Mouse (Mus musculus) gastrocnemius, adult 18-20 months (tissue): ENCODE measurements around the gene Hdac7. TPM values are rescaled to one million over a fixed set of nuclear protein-coding genes. Genes with fewer than 3 reads are reported as not detected.

Experiments
- DNase-seq: peaks from one replicate; pipeline ENCODE4 v3.0.0; 2021; ENCODE audit warnings: low spot score
- total RNA-seq, 2 experiments: library from RNA; stranded (reverse); gene quantifications; 2 replicates each; pipeline ENCODE4 v1.2.3; 2021

The Hdac7 gene
- total RNA-seq, 2 experiments from 2014 or later = 6.2 to 10.3 TPM

DNA sequence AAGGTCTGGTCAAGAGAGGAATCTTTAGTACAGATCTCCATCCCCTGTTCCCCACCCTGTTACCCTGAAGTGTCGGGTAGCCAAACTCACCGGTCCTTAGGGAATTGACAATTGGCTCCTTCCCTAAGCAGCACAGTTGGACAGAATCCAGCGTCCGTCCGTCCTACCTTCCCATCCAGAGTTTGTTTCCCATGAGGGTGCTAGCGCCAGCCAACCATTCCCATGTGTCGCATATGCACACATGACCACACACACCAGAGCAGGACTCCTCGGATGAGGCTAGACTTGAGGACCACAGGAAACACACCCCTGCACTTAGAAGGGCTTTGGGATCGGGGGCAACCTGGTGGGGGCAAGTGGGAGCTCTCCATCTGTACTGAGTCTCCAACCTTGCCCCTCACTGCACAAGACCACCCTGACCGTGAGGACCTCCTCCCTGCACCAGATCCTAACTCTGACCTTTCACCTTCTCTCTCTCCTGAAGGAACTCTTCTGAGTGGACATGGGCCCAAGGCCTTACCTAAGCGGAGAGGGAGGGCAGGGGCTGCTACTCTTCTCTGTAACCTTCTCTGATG lies 53.1 kb downstream of the Hdac7 start:
- no peak for DNase-seq

DNA sequence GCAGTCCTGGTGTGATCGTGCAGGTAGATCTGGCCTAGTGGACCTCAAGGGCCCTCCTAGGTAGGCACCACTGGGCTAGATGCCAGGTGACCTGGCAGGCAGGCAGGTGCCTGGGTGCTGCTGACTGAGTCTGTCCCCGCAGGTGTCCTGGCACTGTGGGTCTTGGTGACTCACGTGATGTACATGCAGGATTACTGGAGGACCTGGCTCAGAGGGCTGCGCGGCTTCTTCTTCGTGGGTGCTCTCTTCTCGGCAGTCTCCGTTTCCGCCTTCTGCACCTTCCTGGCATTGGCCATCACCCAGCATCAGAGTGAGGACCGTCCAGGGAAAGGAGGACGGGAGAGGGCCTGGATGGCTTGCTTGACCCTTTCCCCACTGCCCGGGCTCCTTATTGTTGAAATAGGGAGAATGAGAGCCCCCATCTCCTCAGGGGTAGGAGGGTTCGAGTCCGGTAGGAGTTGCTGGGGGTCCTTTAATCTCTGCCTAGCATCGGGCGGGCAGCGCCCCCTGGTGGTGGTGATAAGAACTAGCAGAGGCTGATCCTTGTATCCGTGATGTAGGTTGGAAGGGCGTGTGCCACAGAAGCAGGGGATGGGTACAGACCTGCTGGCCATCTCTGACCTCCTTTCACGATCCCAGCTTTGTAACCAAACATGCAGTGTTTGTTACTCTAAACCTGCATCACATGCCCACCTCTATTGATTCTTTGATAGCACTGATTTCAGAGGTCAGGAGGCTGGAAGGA lies 54.4 kb downstream of the Hdac7 start:
- DNase-seq = no peak

DNA sequence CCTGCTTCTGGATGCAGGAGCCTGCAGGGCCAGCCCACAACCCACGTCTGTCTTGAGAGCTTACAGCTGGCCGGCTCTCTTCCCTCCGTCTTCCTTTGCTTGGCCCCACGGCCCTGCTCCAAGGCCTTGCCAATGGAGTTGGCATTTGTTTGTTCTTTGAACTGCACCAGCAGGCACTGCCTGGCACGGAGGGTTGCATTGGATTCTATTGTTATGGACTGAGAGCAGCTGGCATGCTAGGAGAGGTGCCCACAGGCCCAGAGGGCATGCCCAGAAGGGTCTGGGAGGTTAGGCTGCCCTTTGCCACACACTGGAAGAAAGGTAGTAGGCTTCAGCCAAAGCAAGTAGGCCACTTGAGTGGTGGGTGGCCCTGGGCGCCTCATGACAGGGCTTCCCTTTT lies 55.5 kb downstream of the Hdac7 start:
- no peak for DNase-seq

DNA sequence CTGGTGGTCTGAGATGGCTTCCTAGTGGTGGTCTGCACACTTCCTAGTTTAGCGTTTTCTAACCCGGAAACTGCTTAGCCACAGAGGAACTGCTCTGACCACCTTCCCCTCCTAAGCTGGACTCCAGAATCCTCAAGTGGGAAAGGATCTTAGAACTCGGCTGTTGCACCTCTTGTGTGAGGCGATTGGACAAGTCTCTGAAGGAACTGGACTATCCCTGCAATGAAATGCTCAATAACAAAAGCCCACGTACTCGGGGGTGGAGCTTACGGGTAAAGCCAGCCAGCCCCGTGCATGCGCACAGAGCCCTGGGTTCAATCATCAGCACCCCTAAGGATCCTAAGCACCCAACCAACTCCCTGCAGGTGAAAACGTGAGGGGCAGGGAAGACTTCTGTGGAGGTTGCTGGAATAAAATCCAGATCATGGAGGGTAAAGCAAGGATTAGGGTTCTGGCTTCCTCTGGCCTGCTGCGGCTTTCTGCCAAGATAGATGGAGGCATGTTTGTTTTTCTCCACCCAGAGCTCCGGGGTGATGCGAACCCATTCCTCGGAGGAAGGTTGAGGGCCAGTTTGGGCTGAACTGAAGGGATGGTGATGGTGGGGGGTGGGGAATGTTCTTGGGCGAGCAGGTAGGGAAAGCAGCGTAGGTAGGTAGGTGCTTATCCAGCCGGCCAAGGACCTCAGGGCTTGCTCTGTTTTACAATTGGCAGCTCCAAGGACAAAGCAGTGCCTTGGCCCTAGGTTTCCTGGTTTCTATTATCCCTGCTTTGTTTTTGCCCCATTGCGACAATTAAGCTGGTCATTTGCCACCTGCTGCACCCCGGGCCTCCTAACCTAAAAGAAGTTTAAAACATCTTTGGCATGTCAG lies 56.3 kb downstream of the Hdac7 start:
- DNase-seq = no peak

DNA sequence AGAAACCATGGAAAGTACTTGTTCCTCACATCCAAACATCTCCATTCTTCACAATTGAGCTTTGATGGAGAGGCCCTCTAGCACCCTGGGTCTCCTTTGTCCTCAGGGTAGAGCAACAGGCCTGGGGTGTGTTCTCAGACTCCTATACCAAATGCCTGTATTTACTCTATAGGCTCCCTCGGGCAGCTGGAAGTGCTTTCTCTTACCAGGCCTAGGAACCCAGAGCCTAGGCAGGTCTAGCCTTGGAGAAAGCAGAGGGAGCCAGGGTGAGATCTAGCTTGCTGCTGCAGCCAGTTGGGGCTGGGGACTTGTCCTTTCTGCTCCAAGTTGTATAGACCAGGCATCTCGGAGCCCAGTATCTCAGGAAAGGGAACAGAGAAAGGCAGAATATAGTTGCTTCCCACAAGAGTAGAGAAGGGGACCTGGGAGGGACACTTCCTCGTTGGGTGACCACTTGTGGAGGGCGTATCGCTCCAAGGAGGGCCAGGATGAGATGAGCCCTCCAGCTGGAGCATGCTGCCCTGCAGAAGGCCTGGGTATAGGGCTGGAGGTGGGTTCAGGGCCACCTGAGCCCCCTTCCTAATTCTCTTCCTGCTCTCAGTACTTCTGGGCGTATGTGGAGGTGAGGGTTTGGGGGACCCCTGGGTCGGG lies 57.0 kb downstream of the Hdac7 start:
- no peak for DNase-seq

GRCm38 (mm10) chr15:97786412-97787112 lies 57.7 kb downstream of the Hdac7 start:
- peak; percentile 39 for DNase-seq

DNA sequence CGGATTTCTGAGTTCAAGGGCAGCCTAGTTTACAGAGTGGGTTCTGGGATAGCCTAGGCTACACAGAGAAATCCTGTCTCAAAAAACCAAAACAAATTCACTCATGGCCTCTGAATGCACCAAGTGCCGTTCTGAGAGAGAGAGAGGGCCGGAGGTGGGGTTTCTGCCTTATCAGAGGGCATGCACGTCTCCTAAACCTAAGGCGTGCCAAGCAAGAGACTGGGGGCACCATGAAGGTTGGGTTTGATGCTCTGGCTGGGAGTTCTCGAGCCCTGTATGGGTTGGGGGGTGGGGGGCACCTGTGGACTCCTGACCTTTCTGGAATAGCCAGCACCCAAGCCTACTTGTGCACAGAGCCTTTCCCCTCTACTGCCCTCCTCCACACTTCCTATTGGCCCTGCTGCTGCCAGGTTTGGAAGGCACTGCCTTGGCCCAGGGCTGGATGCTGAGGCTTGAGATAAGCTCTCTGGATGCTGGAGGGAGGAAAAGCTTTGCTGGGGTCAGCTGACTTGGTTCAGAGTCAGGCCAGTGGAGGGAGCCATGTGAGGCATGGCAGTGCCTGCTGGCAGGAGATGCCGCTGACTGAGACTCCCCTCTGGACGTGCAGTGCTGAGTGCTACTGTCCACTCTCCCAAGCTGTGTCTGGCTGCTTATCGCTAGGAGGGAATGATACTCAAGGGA lies 58.4 kb downstream of the Hdac7 start:
- DNase-seq = no peak

- no peak for DNase-seq
Measured at GRCm38 (mm10) chr15:97784561-97785161, 59.6 kb downstream of the Hdac7 start.

DNA sequence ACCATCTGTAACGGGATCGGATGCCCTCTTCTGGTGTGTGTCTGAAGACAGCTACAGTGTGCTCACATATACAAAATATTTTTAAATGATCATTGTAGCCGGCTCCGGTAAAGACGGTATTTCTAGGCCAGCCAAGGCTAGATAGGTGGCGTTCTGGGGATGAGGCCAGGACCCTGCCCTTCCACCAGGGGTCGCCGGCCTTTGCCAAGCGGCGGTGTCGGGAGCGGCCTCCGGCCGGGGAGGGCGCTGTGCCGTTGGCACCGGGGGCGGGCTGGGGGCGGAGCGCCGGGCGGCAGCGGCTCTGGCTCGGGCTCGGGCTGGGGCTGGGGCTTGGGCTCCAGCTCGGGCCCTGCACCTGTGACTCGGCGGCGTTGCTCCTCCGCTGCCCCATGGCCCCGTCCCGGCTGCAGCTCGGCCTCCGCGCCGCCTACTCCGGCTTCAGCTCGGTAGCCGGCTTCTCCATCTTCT lies 60.2 kb downstream of the Hdac7 start:
- peak; percentile 90 for DNase-seq

DNA sequence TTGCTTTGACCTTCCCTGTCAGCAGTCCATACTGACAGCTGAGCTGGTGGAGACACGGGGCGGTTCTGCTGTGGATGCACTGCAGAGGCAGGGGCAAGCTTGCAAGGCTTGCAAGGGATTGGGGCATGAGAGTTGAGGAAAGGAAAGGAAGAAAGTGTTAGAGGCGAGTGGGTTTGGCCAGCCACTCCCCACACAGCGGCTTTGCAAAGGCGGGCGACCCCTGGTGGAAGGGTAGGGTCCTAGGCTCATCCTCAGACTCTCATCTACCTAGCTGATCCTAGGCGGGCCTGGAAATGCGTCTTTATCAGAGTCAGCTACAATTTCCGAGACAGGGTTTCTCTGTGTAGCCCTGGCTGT lies 61.6 kb downstream of the Hdac7 start:
- DNase-seq = peak; percentile 79

DNA sequence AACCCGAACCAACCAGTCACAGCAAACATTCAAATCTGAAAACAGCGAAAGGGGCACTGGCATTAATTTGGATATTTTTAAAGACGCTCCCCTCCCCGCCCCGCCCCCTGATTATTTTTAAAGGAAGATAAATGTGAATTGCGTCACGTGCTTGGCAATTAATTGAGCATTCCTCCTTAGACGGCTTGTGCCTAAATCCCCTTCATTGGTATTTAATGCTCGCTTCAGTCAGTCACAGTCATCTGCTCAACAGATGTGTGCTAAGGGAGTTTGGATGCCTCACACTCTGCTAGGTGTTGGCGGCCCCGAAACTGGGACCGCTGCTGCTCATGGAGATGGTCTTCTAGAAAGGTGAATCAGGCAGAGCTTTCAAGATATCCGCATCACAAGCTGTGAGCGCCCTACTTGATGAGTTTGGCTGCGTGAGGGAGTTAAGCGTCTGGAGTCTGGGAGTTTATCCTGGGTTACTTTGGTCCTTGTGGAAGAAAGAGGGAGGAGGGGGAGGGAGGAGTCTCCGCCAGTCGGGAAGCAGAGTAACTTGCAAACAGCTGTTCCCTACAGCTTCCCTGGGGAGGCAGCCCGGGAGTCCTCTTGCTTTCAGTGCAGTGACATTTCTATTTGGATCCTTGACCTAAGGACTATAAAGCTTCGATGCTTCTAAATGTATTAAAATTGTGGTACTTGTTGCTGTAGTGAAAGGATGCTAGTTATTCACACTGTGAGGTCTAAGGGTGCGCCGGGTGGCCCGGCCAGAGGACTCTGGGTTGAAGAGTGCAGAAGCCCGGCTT lies 62.1 kb downstream of the Hdac7 start:
- DNase-seq = peak; percentile 64

GRCm38 (mm10) chr15:97780611-97781031 lies 63.7 kb downstream of the Hdac7 start:
- DNase-seq = no peak

- no peak for DNase-seq
Measured at GRCm38 (mm10) chr15:97779576-97779975, 64.7 kb downstream of the Hdac7 start.

GRCm38 (mm10) chr15:97778311-97779098 lies 65.8 kb downstream of the Hdac7 start, which contains the start of gene Slc48a1:
Slc48a1 (plus strand) TSS chr15:97778520.
- DNase-seq = no peak

GRCm38 (mm10) chr15:97776919-97777318 lies 67.4 kb downstream of the Hdac7 start:
- DNase-seq = no peak

DNA sequence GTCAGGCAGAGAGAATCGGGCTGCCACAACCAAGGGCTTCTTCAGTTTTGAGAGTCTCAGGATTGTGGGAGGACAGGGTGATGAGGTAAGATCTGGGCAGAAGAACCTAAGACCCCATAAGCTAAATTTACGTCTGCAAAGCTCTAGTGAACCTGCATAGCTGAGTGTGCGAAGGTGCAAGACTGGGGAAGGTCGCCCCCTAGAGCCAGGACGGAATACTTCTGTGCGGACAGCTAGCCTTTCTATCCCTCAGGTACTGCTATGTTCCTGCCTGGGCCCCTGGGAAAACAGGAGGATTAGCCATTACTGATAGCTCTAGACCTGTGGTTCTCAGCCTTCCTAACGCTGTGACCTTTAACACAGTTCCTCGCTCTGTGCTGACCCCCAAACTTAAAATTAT lies 67.8 kb downstream of the Hdac7 start:
- DNase-seq = peak; percentile 84

DNA sequence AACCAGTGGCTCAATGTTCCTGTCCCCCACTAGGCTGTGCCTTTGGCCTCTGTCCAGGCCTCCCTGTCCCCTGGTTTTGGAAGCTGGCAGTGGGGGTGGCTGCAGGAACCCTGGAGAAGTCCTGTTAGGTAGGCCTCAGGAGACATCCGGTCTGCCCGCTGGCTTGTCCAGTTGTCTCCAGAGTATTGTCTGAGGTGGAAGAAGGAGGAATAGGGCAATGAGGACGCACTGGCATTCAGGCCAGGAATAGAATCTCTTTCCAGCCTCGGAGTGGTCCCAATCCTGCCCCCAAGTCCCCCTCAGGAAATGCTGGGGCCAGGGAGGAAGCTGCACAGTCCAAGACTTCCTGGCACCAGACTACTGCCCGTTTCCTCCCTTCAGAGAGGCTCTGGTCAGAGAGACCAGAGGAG lies 70.3 kb downstream of the Hdac7 start:
- no peak for DNase-seq

DNA sequence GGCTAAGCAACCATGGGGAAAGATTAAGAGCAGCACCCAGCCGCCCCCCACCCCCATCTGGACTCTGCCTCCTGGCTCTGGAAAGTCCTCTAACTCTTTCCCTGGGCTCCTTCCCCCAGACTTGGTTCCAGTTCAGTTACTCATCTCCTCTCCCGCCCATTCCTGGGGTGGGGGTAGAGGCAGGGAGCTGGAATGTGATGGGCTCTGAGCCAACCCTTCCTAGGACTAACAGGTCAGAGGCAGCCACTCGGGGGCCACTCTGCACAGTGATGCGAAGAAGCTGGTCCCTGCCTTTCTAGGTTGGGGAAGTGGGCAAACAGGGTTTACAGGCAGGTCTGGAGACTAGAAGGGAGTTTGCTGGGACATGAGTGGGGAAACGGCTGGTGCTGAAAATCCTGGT lies 71.2 kb downstream of the Hdac7 start:
- DNase-seq = peak; percentile 72
